Mouse (Mus musculus): Measurements from ENCODE around the gene Fbxl17.

DNA sequence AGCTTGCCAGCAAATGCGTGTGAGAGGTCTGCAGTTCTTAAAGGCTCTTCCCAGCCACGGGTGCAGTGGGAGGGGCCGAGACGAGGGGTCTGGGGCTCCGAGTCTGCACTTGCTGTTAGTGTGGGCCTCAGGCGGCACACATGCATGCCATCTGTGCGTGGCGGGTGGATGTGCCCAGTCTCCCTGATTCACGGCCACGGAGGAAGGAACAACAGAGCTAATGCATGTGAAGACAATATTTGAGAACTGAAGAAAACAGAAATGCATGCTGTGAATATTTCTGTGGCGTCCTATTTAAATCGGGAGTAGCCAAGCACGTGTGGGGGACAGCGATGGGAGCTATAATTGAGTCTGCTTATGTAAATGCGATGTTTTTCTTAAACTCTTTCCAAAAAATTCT lies 474.6 kb downstream of the Fbxl17 start:
- no peak for TF ChIP-seq CTCF (IDR thresholded peaks at IDR 0.05)
- no peak for TF ChIP-seq POLR2A (IDR thresholded peaks at IDR 0.05; ENCODE audit: insufficient read depth, low read depth, low read length)
- no peak for TF ChIP-seq EP300 (IDR thresholded peaks at IDR 0.05; ENCODE audit: insufficient read depth, low read depth, low read length)
